Mouse (Mus musculus): ENCODE data around the gene Myo9a. TPM values are rescaled to one million over a fixed set of nuclear protein-coding genes. Genes with fewer than 3 reads are reported as not detected.
"Not testable (repeated sequence)": the region's sequence is repeated elsewhere in the genome, so short reads cannot be mapped to it uniquely, and the experiment has no call there.

Gene Myo9a
- polyA plus RNA-seq, 1 experiment from 2014 or later: 15.7 TPM

- not testable (repeated sequence) for H3K36me3 ChIP-seq (replicated peaks; ENCODE audit: control insufficient read depth, insufficient read depth, low read depth, low read length); DNase-seq (ENCODE audit: low spot score); H3K27me3 ChIP-seq (ENCODE audit: control insufficient read depth, insufficient read depth, low read length); H3K9me3 ChIP-seq (replicated peaks; ENCODE audit: control insufficient read depth, low read length); H3K27ac ChIP-seq (replicated peaks; ENCODE audit: low read depth, low read length); H3K4me1 ChIP-seq (ENCODE audit: control insufficient read depth, insufficient read depth, low read length); H3K4me2 ChIP-seq (ENCODE audit: low read depth, low read length); H3K9ac ChIP-seq (replicated peaks; ENCODE audit: low read length); H3K4me3 ChIP-seq (ENCODE audit: low read depth, low read length); ATAC-seq (replicated peaks; ENCODE audit: insufficient number of reproducible peaks, low FRiP score, low TSS enrichment, low read depth)
- 85% methylated on average over 8 of the region's 8 CpGs for WGBS
These were observed 185.2 kb downstream of the Myo9a start for GRCm38 (mm10) chr9:59935866-59936265.

GRCm38 (mm10) chr9:59938529-59938928 is 187.8 kb downstream of the Myo9a start:
- Histone ChIP-seq H3K4me2 (ENCODE audit: low read depth, low read length) (no peak overlapping the region), H3K27me3 (ENCODE audit: control insufficient read depth, insufficient read depth, low read length) (no peaks in the 10 kb centered on the region), H3K27ac (replicated peaks; ENCODE audit: low read depth, low read length) (no peak overlapping the region), H3K4me1 (ENCODE audit: control insufficient read depth, insufficient read depth, low read length) (no peaks in the 10 kb centered on the region), H3K4me3 (ENCODE audit: low read depth, low read length) (no peak overlapping the region), H3K9ac (replicated peaks; ENCODE audit: low read length) (no peak overlapping the region), H3K36me3 (replicated peaks; ENCODE audit: control insufficient read depth, insufficient read depth, low read depth, low read length) (no peaks in the 10 kb centered on the region), H3K9me3 (replicated peaks; ENCODE audit: control insufficient read depth, low read length) (no peaks in the 10 kb centered on the region)
- DNase-seq (ENCODE audit: low spot score) (no peak), ATAC-seq (replicated peaks; ENCODE audit: insufficient number of reproducible peaks, low FRiP score, low TSS enrichment, low read depth) (no peak)
- 80% methylated on average over 8 of the region's 8 CpGs for WGBS

GRCm38 (mm10) chr9:59939691-59940090 is 189.0 kb downstream of the Myo9a start:
- 50% methylated on average over 2 of the region's 2 CpGs for WGBS
- no peaks in the 10 kb centered on the region for H3K27me3 ChIP-seq (ENCODE audit: control insufficient read depth, insufficient read depth, low read length)
- no peak for ATAC-seq (replicated peaks; ENCODE audit: insufficient number of reproducible peaks, low FRiP score, low TSS enrichment, low read depth)
- no peak for DNase-seq (ENCODE audit: low spot score)
- H3K27ac ChIP-seq (replicated peaks; ENCODE audit: low read depth, low read length): no peak overlapping the region
- H3K4me2 ChIP-seq (ENCODE audit: low read depth, low read length): no peak overlapping the region
- no peaks in the 10 kb centered on the region for H3K9me3 ChIP-seq (replicated peaks; ENCODE audit: control insufficient read depth, low read length)
- H3K4me3 ChIP-seq (ENCODE audit: low read depth, low read length): no peak overlapping the region
- no peak overlapping the region for H3K9ac ChIP-seq (replicated peaks; ENCODE audit: low read length)
- no peaks in the 10 kb centered on the region for H3K36me3 ChIP-seq (replicated peaks; ENCODE audit: control insufficient read depth, insufficient read depth, low read depth, low read length)
- no peaks in the 10 kb centered on the region for H3K4me1 ChIP-seq (ENCODE audit: control insufficient read depth, insufficient read depth, low read length)

- 71% methylated on average over 10 of the region's 12 CpGs for WGBS
- no peak overlapping the region for H3K9ac ChIP-seq (replicated peaks; ENCODE audit: low read length)
- no peak overlapping the region for H3K27ac ChIP-seq (replicated peaks; ENCODE audit: low read depth, low read length)
- no peaks in the 10 kb centered on the region for H3K9me3 ChIP-seq (replicated peaks; ENCODE audit: control insufficient read depth, low read length)
- H3K4me3 ChIP-seq (ENCODE audit: low read depth, low read length): no peak overlapping the region
- H3K36me3 ChIP-seq (replicated peaks; ENCODE audit: control insufficient read depth, insufficient read depth, low read depth, low read length): no peaks in the 10 kb centered on the region
- H3K27me3 ChIP-seq (ENCODE audit: control insufficient read depth, insufficient read depth, low read length): no peaks in the 10 kb centered on the region
- H3K4me1 ChIP-seq (ENCODE audit: control insufficient read depth, insufficient read depth, low read length): no peaks in the 10 kb centered on the region
- H3K4me2 ChIP-seq (ENCODE audit: low read depth, low read length): no peak overlapping the region
- no peak for DNase-seq (ENCODE audit: low spot score)
- ATAC-seq (replicated peaks; ENCODE audit: insufficient number of reproducible peaks, low FRiP score, low TSS enrichment, low read depth): no peak
These were observed 190.5 kb downstream of the Myo9a start for GRCm38 (mm10) chr9:59940913-59941884.

GRCm38 (mm10) chr9:59941885-59942350 is 191.2 kb downstream of the Myo9a start:
- DNase-seq (ENCODE audit: low spot score) (no peak), ATAC-seq (replicated peaks; ENCODE audit: insufficient number of reproducible peaks, low FRiP score, low TSS enrichment, low read depth) (no peak)
- Histone ChIP-seq H3K4me3 (ENCODE audit: low read depth, low read length) (no peak overlapping the region), H3K27ac (replicated peaks; ENCODE audit: low read depth, low read length) (no peak overlapping the region), H3K9me3 (replicated peaks; ENCODE audit: control insufficient read depth, low read length) (no peaks in the 10 kb centered on the region), H3K27me3 (ENCODE audit: control insufficient read depth, insufficient read depth, low read length) (no peaks in the 10 kb centered on the region), H3K4me2 (ENCODE audit: low read depth, low read length) (no peak overlapping the region), H3K9ac (replicated peaks; ENCODE audit: low read length) (no peak overlapping the region), H3K36me3 (replicated peaks; ENCODE audit: control insufficient read depth, insufficient read depth, low read depth, low read length) (no peaks in the 10 kb centered on the region), H3K4me1 (ENCODE audit: control insufficient read depth, insufficient read depth, low read length) (no peaks in the 10 kb centered on the region)
- WGBS: 69% methylated on average over 9 of the region's 9 CpGs

GRCm38 (mm10) chr9:59942501-59943085 is 191.9 kb downstream of the Myo9a start:
- no peak for DNase-seq (ENCODE audit: low spot score)
- Histone ChIP-seq H3K4me1 (ENCODE audit: control insufficient read depth, insufficient read depth, low read length) (no peaks in the 10 kb centered on the region), H3K4me3 (ENCODE audit: low read depth, low read length) (no peak overlapping the region), H3K27ac (replicated peaks; ENCODE audit: low read depth, low read length) (no peak overlapping the region), H3K27me3 (ENCODE audit: control insufficient read depth, insufficient read depth, low read length) (no peaks in the 10 kb centered on the region), H3K4me2 (ENCODE audit: low read depth, low read length) (no peak overlapping the region), H3K36me3 (replicated peaks; ENCODE audit: control insufficient read depth, insufficient read depth, low read depth, low read length) (no peaks in the 10 kb centered on the region), H3K9ac (replicated peaks; ENCODE audit: low read length) (no peak overlapping the region), H3K9me3 (replicated peaks; ENCODE audit: control insufficient read depth, low read length) (no peaks in the 10 kb centered on the region)
- WGBS: 59% methylated on average over 5 of the region's 5 CpGs
- no peak for ATAC-seq (replicated peaks; ENCODE audit: insufficient number of reproducible peaks, low FRiP score, low TSS enrichment, low read depth)

- no peaks in the 10 kb centered on the region for H3K27me3 ChIP-seq (ENCODE audit: control insufficient read depth, insufficient read depth, low read length)
- DNase-seq (ENCODE audit: low spot score) (no peak), ATAC-seq (replicated peaks; ENCODE audit: insufficient number of reproducible peaks, low FRiP score, low TSS enrichment, low read depth) (no peak)
- H3K36me3 ChIP-seq (replicated peaks; ENCODE audit: control insufficient read depth, insufficient read depth, low read depth, low read length): no peaks in the 10 kb centered on the region
- no peaks in the 10 kb centered on the region for H3K4me1 ChIP-seq (ENCODE audit: control insufficient read depth, insufficient read depth, low read length)
- no peak overlapping the region for H3K4me3 ChIP-seq (ENCODE audit: low read depth, low read length)
- no peak overlapping the region for H3K4me2 ChIP-seq (ENCODE audit: low read depth, low read length)
- no peak overlapping the region for H3K9ac ChIP-seq (replicated peaks; ENCODE audit: low read length)
- H3K27ac ChIP-seq (replicated peaks; ENCODE audit: low read depth, low read length): no peak overlapping the region
- WGBS: 92% methylated on average over 6 of the region's 6 CpGs
- no peaks in the 10 kb centered on the region for H3K9me3 ChIP-seq (replicated peaks; ENCODE audit: control insufficient read depth, low read length)
These were observed 193.1 kb downstream of the Myo9a start for GRCm38 (mm10) chr9:59943826-59944225.

GRCm38 (mm10) chr9:59945241-59945640 is 194.5 kb downstream of the Myo9a start:
- no peak for ATAC-seq (replicated peaks; ENCODE audit: insufficient number of reproducible peaks, low FRiP score, low TSS enrichment, low read depth)
- H3K9me3 ChIP-seq (replicated peaks; ENCODE audit: control insufficient read depth, low read length): no peaks in the 10 kb centered on the region
- no peak overlapping the region for H3K4me2 ChIP-seq (ENCODE audit: low read depth, low read length)
- H3K4me3 ChIP-seq (ENCODE audit: low read depth, low read length): no peak overlapping the region
- no peak overlapping the region for H3K9ac ChIP-seq (replicated peaks; ENCODE audit: low read length)
- H3K27ac ChIP-seq (replicated peaks; ENCODE audit: low read depth, low read length): no peak overlapping the region
- 74% methylated on average over 3 of the region's 3 CpGs for WGBS
- H3K4me1 ChIP-seq (ENCODE audit: control insufficient read depth, insufficient read depth, low read length): no peaks in the 10 kb centered on the region
- no peaks in the 10 kb centered on the region for H3K36me3 ChIP-seq (replicated peaks; ENCODE audit: control insufficient read depth, insufficient read depth, low read depth, low read length)
- H3K27me3 ChIP-seq (ENCODE audit: control insufficient read depth, insufficient read depth, low read length): no peaks in the 10 kb centered on the region
- DNase-seq (ENCODE audit: low spot score): no peak

Measured in embryonic facial prominence, embryonic 11.5 days (tissue).